Mouse (Mus musculus) heart, adult 18-20 months (tissue): ENCODE data around the gene Lztfl1. TPM values are rescaled to one million over a fixed set of nuclear protein-coding genes. Genes with fewer than 3 reads are reported as not detected.
A peak's percentile ranks its signal among the peaks of the same experiment; 100 is the strongest.
"Not testable (repeated sequence)": the region's sequence is repeated elsewhere in the genome, so short reads cannot be mapped to it uniquely, and the experiment has no call there.

Source experiments
- DNase-seq, 2 experiments: peaks; one replicate each; pipeline ENCODE4 v3.0.0; 2021 to 2022; ENCODE audit warnings: mixed read lengths in 1 of 2
- long read RNA-seq, 2 experiments: library from polyadenylated mRNA; stranded (forward); transcript quantifications; one replicate each; pipeline ENCODE4 v2.0.0; 2021
- total RNA-seq, 2 experiments: library from RNA; stranded (reverse); gene quantifications; 2 replicates each; pipeline ENCODE4 v1.2.3; 2021

Gene Lztfl1
- total RNA-seq, result 10 to 100 TPM; 35.6 to 35.9 TPM
- long read RNA-seq, experiment 1, full-length matches to known transcripts, result 20 of 35 reads
- long read RNA-seq, experiment 1, partial matches to known transcripts, result 13 of 35 reads
- long read RNA-seq, experiment 1, other reads (novel, unspliced or antisense), result 2 of 35 reads
- long read RNA-seq, experiment 2, full-length matches to known transcripts, result 10 of 28 reads
- long read RNA-seq, experiment 2, partial matches to known transcripts, result 13 of 28 reads
- long read RNA-seq, experiment 2, other reads (novel, unspliced or antisense), result 5 of 28 reads

- DNase-seq, result peak; percentile 98
Observed at GRCm38 (mm10) chr9:123717186-123718008, at the start of gene Lztfl1. TSS of gene Lztfl1 (minus strand) at chr9:123717697.

- DNase-seq, result no peak
Observed at GRCm38 (mm10) chr9:123766996-123767395, 49.5 kb upstream of the Lztfl1 start.

GRCm38 (mm10) chr9:123763771-123764170 lies 46.3 kb upstream of the Lztfl1 start:
- no peak for DNase-seq

DNA sequence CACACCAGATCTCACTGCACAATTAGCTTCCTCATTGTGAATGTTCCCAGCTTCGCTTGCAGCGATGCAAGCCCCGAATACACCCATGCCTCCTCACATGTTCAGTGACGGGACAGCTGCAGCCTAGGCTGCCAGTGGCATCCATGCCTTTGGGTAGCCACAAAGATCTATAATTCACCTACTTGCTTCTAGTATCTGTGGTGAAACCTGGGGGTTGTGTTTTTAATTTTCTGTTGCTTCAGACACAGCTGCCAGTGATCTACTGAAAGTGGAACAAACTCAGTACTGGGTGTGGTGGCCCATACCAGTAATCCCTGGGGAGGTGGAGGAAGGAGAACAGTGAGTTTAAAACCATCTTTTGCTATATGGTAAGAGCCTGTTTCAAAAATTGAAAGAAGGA lies 45.4 kb upstream of the Lztfl1 start:
- DNase-seq, result peak; percentile 42 to 45

DNA sequence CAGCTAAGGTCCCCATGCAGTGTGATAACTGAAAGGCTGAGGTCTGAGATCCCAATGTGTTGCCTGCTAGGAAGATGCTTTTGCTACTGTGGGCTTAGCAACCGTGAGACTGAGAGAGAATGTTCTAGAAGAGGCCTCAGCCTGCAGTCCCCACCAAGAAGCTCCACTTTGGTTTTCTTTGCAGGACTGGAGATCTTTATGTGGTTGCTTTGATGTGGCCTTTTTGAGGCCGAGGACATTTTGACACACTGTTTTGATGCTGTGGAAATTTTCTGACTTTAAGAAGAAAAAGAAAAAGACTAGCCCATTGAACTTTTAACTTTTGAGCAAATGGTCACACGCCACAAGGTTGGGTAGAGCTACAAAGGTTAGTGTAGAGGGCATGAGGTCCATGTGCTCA lies 43.3 kb upstream of the Lztfl1 start:
- DNase-seq, result no peak

DNA sequence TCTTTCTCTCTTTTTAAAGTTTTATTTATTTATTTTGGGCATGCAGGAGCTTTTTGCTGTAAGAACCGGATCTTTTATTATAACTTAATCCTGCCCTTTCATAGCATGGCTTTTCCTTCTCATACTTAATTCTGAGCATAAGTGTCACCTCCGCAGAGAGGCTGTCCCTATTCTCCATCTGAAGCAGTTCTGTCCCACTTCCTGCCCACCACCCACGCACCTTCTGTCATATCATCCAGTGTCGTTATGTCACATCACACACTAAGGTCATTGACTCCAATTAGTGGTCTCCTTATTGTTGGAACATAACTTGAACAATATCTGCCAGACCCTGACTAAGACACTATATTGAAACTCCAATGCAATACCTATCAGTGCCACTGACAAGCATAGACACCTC lies 41.1 kb upstream of the Lztfl1 start:
- no peak for DNase-seq

GRCm38 (mm10) chr9:123758156-123758555 lies 40.7 kb upstream of the Lztfl1 start:
- DNase-seq, result peak in 1 of 2 experiments; percentile 6

- no peak for DNase-seq
Observed at GRCm38 (mm10) chr9:123757326-123757725, 39.8 kb upstream of the Lztfl1 start.

DNA sequence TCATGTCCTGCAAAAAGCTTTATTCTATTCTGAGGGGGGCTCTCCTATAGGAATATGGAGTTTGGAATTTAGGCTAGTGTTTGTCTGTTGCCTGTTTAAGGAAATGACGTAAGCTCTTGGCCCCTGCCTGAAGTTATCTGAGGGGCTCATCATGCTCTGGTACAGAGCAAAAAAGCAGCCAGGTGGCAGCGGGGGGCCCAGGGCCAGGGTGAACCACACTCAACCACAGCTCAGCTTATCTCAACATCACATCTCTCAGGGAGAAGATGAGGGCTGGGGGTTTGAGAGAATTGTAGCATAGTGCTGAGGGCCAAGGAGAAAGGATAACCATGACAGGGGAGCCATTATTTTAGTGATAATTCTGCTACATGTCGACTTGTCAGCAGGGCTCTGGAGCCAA lies 39.3 kb upstream of the Lztfl1 start:
- no peak for DNase-seq

DNA sequence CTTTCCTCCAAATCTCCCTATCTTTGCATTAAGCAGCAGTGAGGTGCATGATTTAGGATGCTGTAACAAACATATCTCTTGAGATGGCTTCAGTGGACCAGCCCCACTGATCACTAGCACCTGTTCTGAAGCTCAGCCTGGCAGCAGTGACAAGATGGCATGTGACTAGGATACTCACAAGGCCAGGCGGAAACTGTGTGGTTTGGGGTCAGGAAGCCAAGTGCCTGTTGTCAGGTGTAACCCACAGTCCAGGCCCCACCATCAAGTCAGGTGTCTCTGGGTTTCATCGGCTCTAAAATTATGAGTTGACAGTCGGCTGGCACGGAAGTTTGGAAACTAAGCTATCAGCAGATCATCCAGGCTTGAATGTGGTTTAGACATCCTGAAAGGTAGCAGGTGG lies 36.8 kb upstream of the Lztfl1 start:
- DNase-seq, result peak in 1 of 2 experiments; percentile 16

DNA sequence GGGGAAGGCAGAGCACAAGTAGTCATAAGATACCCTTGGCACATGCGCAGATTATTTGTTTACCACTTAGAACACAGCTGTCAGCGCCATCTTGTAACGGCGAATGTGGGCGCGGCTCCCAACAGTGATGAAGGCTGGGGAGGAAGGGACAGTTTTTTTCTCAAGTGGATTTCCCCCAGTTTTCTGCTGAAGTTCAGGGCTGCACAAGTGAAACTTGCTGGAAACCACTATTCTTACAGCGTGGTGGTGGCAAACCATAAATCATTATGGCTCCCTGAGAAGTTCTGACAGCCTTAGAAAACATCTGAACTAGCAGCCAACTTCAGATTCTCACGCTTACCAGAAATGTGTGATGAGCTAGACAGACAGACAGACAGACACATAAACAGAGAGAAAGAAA lies 32.2 kb upstream of the Lztfl1 start:
- not testable (repeated sequence) for DNase-seq

- no peak for DNase-seq
Observed at GRCm38 (mm10) chr9:123740799-123741198, 23.3 kb upstream of the Lztfl1 start.

DNA sequence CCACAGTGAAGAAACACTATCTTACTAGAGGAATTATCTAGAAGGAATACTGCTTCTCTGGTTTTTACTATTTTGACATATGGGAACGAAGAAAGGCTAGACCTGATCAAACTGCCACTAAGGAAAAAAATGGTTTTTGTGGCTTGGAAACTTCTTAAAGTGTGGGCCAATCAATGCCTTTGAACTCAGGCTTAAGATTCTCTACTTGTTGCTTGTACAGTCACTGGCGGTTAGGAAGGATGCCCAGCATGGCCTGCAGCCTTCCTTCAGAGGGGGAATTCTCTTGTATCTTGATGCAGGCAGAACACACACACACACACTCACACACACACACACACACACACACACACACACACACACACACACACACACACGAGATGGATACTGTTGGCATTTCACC lies 16.6 kb upstream of the Lztfl1 start:
- DNase-seq, result no peak

DNA sequence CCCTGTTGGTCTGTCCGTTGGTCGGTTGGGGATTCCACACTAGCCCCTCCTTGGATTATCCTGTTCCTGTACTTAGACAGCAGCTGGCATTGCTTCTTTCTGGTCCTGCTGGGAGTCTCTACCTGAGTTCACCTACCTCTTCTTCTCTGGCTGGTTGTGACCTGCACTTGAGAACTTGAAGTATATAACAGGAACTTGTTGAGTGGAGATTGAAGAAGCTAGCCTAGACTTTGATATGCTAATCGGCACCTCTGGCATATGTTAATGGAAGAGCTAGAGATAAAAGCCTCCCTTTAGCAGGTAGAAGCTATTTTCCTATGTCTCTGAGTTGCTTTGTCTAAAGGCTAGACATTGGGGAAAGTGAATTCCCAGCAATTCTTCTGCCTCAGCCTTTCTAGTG lies 13.8 kb upstream of the Lztfl1 start:
- no peak for DNase-seq

- no peak for DNase-seq
Observed at GRCm38 (mm10) chr9:123722737-123723493, 5.4 kb upstream of the Lztfl1 start.

- DNase-seq, result no peak
Observed at GRCm38 (mm10) chr9:123716301-123716700, 1.2 kb downstream of the Lztfl1 start.

DNA sequence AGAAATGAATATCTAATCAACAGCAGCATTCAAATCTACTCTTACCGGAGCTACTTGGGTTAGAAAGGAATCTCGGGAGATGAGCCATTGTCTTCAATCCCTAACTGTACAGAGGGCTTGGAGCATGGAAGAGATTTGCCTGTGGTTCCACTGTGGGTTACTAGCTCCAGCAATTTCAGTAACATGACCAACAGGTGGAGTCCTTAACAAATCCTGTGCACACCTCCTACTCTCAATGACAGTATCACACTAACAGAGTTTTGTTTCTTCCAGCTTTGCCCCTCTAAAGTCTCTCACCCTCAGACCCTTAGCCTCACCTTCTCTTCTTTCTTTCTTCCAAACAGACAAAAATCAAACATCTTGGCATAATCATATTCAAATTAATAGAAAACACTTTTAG lies 4.4 kb downstream of the Lztfl1 start:
- no peak for DNase-seq

GRCm38 (mm10) chr9:123709226-123709625 lies 8.3 kb downstream of the Lztfl1 start:
- DNase-seq, result no peak

DNA sequence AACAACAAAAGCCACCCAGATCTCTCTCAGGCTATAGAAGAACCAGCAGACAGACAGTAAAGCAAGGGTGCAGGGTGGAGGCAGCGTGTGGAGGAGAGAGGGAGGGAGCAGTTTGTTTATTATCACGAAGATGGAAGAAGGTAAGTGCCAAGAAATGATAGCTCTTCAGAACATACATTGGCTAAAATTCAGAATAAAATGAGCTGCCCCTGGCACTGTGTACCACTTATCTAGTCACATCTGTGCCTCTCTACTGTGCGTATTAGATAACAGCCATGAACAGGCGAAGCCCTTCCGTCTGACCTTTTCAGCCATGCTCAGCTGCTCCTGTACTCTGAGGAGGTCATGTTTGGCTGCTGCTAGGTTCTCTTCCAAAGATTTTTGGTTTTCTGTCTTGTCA lies 15.7 kb downstream of the Lztfl1 start:
- DNase-seq, result no peak

- DNase-seq, result no peak
Observed at GRCm38 (mm10) chr9:123695634-123696302, 21.7 kb downstream of the Lztfl1 start.

DNA sequence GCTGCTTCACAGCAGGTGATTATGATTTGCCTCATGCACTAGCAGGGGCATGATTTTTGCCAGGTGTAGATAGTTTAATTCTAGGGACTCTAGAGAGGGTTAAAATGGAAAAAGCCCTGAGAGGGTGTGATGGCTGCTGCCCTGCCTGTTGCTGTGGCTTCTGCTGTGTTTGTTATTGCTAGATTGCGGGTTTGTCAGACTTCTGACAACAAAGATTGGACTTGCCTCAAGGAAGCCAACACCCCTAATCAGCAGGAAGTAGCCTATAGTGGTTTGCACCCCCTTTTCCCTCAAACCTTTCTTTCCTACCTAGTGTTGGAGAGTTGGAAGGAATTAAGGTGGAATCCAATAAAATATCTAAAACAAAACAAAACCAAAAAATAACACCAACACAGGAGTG lies 29.3 kb downstream of the Lztfl1 start:
- DNase-seq, result no peak

DNA sequence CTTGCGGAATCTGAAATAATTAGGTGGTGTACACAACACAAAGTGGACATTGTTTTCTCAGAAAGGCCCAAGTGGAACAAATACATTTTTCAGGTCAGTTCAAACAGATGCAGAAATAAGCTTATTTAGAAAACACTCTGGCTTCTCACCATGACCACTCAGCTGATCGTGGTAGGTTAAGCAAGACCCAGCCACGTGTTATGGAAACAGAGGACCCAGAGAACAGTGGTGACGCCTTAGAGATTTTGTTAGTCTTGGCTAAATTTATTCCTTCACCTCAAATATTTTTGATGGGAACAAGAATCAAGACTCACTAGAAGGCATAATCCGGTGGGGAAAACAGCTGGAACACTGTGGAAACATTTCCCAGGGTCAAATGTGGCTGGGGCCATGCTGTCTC lies 31.3 kb downstream of the Lztfl1 start:
- DNase-seq, result no peak
